Mouse (Mus musculus) spleen, adult 12 weeks (tissue): ENCODE results near the gene Lcn8.

Experiments used
- DNase-seq: peaks from one replicate; pipeline ENCODE4 v3.0.0; 2022; ENCODE audit warnings: low spot score

The Lcn8 gene

DNA sequence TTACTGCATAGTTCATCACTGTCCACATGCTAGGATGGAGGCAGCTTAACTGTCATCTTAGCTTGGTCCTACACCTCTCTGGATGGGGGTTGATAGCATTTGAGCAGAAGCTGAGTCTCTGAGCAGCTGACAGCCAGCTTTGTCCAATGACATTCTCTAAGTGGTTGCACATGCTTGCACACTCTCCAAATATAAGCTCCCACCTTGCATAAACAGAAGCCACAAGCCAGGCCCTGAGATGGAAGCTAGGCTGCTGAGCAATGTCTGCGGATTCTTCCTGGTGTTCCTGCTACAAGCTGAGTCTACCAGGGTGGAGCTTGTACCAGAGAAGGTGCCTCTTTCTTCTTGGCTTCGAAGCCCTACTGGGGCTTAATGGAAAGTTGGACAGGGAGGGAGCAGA is at the start of gene Lcn8:
TSS of gene Lcn8 (plus strand) at position 219 of the 400 bp plus-strand sequence.
- DNase-seq: no peak

DNA sequence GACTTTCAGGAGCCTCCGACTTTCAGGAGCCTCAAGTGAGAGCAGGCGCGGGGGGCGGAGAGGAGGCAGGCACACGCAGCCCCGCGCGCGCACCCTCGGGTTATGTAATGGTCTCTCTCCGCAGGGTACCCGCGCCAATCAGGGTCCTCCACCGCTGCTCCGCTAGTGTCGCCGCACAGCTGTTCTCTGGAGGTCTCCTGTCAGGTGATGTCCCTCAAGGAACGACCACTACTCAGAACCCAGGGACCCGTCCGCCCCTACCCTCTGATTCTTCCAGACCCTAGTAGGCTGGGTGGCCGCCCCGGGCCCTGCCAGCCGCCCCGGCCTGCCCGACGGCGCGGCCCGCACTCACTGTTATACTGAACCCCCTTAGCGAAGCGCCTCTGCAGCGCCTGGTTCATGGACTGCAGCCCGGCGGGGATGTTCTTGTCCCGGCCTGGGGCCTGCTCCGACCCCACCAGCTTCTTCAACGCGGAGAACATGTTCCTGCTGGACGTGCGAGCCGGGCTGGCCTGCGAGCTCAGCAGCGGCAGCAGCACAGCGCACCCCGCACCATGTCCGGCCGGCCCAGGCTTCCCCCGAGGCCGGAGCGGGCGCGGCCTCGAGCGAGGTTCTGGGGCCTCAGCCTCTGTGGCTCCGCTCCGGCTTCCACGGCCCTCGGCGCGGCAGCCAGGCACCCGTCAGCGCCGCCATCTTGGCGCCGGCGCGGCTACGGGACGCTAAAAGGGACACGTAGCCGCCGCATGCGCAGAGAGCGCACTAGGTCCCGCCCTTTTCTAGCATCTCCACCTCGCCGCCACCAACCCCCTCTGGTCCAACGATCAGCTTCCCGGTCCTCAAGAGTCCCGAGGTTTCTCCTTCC is 44.9 kb upstream of the Lcn8 start, which contains the start of gene Rabl6:
TSS of gene Rabl6 (minus strand) at position 761 of the 862 bp plus-strand sequence.
- DNase-seq: peak; percentile 76

DNA sequence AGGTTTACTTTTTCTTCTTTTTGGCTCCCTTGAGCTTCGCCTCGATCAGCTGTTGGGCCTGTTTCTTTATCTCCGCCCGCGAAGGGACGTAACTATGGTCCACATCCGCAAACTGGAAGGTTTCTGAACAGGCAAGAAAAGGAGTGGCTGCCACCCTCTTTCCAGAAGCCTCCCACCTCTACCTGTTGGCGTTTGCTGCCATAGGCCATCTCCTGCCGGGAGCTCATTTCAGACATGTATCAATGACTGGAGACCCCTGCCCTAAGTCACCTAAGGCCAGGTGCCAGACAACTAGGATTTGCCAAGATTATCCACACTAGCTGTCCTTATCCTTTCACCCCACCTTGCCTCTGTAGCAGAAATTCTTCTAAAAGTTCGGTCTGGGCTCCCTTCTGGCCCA is 44.2 kb upstream of the Lcn8 start:
- no peak for DNase-seq

DNA sequence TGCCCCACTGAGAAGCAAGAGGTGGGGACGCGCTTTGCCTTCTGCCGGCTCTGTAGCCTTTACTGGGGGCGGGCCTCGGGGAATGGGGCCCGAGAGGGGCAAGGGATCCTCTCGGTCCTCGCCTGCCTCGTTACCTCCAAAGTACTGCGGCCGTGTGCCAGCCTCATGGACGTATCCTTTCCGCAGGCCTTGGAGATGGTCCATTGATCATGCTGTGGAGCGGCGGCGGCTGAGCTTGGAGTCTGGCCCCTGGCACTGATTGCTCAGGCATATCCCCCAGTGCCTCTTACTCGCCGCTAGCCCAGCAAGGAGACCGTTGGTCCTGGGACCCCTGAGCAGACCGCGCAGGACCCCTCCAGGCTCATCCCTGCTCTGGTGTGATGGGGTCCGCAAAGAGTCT is 36.5 kb upstream of the Lcn8 start:
- no peak for DNase-seq

DNA sequence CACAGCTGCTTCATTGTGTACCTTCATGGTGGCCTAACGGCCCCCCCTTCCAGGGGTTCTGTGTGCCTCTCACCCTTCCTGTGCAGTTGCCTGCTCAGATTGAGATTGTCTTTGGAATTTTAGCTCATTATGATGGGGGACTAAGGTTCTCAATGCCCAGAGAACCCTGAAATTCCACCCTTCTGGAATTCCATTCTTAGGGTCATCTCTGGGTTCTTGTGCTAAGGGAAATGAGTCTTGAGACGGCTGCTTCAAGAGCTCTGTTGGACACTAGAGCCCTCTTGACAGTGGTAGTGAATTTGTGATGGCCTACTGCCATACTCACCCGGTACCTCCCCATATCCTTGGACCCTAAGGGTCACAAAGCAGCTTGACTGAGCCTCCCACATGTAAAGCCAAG is 35.3 kb upstream of the Lcn8 start, which contains the start of gene Ccdc183:
TSS of gene Ccdc183 (minus strand) at position 101 of the 400 bp plus-strand sequence.
- DNase-seq: no peak

DNA sequence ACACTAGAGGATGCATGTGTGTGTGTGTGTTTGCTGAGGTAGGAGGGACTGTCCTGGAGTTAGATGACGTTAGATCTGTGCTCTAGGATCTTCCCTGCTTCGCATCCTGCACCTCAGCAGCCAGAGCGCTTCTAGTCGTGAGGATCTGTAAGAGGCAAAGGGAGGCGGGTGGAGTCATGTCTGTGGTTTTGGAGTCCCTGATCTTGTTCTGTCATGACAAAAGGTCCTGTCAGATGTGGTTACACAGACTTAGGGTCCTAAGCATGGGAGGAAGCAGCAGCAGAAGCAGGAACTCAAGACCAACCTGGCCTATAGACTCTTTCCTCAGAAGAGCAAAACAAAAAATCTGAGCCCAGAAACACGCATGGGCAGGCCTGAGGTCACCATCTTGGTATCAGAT is 32.5 kb upstream of the Lcn8 start:
- DNase-seq: no peak

DNA sequence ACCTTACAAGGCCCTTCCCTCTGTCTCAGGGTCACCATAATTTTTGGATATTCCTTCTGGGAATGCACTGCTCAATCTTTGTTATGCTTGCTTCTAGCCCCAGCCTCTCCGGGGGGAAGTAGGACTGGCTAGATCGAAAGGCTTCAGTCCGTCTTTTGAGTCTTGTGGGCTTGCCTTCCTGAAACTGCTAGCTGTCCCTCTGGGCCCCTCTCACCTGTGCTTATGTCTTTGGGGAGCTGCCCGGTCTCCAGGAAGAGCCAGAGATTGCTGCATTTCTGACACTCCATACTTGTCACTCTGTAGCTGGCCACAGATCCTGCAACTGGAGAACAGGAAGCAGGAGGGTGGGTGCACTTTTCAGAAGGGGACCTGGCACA is 32.1 kb upstream of the Lcn8 start:
- DNase-seq: no peak

DNA sequence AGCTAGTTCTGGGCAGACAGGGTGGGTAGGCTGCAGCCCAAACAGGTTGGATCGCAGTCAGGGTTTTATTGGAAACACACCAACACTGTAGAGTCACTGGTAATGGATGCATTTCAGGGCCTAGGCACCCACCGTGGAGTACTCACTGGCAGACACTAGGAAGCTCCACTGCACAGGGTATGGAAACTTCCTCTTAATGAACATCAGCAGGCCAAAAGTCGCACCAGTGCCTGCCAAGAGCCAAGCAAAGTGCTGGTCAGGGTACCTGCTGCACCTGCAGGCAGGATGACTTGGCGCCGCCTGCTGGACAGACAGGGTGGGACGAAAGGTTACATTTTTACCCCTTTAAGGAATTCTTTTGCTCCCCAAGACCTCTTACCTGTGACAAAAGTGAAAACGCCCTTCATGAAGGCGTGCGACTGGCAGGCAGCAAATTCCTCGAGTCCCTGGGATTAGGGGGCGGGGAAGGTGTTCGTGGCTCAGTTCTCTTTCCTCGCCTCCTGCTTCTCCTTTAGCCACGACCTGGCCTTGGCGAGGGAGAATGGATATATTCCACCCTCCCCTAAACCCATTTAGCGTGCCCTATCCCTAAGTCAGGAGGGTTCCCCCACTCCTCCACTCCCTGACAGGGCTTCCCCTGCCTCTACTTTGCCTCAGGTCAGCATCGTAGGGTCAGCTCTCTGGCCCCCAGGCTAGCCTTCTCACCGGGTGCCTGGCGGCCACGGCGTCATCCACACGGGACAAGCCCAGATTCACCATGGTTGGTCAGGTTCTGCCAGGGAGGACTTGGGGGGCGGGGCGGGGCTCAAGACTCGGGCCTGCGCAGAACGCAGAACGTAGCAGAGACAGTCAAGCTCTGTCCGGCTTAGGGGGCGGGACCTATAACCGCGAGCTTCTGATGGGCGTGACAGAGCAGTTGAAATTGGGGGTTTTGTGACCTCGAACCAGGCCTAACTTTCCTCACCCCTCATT is 31.4 kb upstream of the Lcn8 start, which contains the start of gene Tmem141:
TSS of gene Tmem141 (minus strand) at position 777 of the 972 bp plus-strand sequence.
- peak; percentile 18 for DNase-seq

DNA sequence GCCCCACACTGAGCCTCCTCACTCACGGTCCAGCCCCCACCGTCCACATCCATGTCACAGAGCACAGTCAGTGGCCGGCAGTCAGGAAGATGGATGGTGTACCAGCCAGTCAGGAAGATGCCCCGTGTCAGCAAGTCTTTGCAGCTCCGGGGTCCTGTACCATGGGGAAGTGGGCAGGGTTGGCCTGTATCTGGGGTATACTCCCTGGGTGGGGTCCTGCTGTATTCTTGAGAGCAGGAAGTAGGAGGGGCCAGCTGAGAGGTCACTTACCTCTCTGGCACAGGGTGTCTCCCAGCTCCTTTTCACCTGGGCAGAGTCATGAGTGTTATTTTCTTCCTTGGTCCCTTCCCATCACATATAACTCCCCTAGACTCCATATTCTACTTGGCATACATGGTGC is 26.9 kb upstream of the Lcn8 start:
- DNase-seq: no peak

DNA sequence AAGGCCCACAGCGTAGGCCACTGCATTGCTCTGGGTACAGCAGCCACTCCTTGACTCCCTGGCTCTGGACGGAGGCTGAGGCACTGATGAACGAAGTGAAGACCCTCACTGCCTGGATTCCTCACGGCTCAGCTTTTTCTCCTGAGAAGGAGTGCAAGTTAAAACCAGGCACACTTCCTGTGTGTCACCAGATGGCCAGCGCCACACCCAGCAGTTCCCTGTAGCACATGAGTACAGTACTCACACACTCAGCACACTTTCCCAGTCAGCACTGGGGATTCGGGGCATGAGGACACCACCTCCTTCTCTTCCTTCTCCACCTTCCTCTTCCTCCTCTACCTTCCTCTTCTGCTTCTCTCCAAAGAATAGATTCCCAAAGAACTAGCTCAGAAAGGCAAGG is 25.1 kb upstream of the Lcn8 start, which contains the start of gene Fcna:
TSS of gene Fcna (minus strand) at position 220 of the 400 bp plus-strand sequence.
- no peak for DNase-seq

DNA sequence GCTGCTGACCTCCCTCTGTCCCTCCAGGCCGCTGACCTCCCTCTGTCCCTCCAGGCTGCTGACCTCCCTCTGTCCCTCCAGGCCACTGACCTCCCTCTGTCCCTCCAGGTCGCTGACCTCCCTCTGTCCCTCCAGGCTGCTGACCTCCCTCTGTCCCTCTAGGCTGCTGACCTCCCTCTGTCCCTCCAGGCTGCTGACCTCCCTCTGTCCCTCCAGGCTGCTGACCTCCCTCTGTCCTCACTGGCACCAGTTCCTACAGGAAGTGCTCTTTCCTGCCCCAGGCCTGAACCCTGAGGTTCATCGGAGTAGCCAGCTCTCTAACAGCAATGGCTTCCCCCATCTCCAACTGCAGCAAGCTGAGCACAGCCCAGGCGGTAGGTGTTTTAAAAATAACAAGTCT is 24.2 kb upstream of the Lcn8 start:
- DNase-seq: no peak

DNA sequence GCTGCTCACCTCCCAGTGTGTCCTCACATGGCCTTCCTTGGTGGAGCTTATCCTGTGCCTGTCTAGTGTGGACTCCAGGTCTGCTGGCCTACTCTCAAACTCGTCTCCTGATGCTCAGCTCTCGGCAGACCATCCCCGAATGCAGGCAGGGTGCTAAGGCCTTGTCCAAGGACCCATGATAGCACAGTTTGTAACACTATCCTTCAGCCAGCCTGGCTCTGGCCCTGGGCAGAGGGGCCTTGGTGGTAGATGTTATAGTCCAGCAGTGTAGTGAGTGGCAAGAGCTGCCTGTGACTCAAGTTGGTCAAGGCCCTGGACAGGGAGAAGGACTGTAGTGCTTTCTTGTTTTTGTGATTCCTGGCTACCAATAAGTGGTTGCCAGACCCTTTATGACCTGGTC is 19.3 kb upstream of the Lcn8 start:
- no peak for DNase-seq

DNA sequence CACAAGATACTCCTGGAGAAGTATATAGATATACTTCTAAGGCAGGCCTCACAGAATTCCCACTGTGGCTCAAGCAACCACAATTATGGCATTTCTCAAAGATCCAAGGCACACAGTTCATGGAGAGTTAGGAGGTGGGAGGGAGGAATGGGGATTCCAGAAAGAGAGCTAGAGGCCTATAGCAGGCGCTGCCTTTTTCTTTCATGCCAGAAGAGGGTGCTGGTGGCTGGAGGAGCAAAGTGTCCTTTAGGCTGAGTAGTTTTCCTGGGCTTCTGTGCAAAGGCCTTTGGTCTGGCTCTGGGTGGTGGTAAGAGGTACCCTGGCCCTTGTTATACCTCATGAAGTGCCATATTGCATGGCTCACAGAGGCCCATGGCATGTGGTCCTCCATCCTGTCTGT is 18.9 kb upstream of the Lcn8 start:
- DNase-seq: no peak

DNA sequence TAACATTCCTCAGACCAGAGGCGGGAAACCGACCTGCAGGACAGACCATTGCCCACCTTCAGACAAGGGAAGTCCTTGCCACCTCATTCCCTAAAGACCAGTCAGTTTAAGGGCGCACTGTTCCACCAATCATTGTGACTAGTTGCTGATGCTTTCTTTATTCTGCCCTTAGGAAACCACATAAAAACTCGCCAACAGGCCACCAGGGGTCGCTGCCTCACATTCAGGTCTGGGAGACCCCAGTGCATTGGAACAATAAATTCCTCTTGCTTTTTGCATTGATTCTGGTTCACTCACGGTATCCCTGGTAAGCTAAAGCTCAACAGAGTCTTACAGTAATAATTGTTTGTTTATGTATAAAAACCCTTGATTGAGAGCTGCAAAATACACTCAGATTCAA is 13.0 kb upstream of the Lcn8 start:
- DNase-seq: no peak

DNA sequence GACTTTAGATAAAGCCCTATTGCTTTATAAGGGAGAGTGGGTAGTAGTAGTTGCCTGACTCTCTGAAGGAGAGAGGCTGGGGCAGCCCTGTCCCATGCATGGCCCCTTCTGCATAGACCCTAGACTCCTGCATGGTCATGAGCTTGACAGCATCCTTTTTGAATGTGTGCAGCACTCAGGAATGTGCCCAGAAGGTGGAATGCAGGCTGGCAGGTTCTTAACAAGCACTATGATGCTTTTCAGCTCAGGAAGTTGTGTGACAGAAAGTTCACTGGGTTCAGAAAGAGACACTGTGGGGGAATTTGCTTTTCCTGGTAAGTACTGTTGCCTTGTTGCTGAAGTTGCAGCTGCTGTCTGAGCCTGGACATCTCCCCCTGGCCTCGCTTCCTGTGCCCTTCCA is 1.6 kb downstream of the Lcn8 start:
- no peak for DNase-seq

DNA sequence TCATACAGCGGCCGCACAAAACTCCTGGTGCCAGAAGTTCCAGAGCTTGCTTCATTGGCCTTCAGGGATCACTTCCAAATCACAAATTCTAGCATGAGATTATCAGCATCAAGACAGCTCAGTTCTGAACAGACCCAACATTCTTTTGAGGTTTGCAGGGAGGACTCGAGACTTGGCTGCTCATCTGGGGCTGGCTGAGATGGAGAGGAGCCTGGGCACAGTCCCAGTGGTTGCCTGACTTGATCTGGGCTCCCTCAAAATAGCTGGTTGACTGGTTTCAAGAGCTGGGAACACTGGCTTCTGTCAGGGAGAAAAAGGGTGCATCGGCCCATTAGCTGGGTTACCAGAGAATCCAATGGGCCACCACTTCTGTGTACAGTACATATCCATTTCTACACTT is 3.8 kb downstream of the Lcn8 start:
- DNase-seq: no peak

DNA sequence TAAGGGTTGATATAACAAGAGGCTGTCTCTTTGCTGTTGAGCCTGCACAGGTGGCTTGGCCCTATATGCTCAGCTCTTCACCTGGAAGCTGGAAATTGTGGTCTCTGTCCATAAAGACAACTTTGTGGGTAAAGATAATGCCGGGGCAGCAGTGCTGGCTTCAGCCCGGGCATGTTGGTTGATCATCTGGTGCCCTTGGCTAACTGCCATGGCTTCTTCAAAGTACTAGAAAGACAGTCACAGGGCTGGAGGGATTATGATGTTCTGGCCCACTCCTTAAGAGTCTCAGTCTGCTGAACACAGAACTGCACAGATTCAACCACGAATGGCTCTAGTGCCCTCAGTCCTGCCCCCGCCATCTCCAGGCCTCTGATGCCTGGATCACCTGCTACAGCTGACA is 4.3 kb downstream of the Lcn8 start:
- no peak for DNase-seq

DNA sequence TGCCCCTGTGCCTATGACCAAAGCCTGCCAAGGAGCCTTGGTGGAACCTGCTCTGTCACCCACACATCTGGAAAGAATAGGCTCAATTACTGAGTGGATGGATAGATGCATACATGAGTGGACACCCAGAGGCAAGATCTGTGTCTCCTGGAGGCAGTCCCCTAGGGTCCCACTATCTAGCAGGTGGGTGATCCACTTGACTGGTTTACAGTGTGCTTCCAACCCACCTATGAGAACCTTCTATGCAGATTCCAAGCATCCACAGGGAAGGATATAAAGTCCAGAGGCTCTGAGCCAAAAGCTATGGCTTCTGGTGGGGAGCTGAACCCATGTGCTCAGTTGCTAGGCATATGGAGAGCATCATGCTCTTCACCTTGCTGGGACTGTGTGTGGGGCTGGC is 4.7 kb downstream of the Lcn8 start, which contains the start of gene Lcn5:
TSS of gene Lcn5 (plus strand) at position 301 of the 400 bp plus-strand sequence.
- DNase-seq: no peak

DNA sequence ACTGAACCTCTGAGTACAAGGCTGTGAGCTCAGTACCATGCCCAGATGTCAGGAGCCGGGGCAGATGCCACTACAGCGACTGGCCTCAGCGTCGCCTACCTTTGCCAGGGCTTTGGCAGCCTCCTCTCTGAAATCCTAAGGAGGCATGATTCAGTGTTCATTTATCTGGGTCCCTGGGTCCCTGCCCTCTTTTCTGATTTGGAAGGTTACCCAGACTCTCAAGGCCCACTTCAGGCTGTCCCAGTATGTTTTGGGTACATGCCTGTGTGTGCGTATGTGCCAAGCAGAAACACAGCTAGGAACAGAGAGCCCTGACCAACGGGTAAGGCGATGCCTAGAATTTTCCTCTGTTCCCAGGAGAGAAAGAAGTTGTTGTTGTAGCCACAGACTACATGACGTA is 7.4 kb downstream of the Lcn8 start:
- DNase-seq: no peak

DNA sequence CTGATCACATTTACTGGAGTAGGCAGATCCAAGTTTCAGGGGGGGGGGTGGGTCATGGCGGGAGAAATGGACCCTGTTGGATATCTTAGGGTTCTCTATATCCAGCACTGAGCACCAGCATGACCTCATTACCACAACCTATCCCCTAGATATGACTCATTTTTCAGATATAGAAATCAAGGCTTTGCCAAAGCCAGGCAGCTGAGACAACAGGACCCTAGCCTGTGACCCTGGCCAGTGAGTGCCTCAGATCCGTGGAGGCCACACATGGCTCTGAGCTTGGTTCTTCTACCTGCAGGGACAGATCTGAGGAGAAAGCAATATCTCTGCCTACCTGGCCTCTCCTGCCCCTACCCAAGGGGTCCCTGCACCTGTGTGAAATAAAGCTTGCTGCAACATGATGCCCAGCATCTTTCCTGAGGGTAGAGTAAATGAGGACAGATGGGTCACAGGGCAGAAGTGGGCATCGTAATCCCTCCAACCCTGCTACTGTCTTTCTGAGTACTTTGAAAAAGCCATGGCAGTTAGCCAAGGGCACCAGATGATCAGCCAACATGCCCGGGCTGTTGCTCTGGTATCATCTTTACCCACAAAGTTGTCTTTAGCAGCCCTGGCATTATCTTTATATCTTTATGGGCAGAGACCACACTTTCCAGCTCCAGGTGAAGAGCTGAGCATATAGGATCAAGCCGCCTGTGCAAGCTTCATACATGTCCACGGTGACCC is 8.5 kb downstream of the Lcn8 start:
- no peak for DNase-seq

DNA sequence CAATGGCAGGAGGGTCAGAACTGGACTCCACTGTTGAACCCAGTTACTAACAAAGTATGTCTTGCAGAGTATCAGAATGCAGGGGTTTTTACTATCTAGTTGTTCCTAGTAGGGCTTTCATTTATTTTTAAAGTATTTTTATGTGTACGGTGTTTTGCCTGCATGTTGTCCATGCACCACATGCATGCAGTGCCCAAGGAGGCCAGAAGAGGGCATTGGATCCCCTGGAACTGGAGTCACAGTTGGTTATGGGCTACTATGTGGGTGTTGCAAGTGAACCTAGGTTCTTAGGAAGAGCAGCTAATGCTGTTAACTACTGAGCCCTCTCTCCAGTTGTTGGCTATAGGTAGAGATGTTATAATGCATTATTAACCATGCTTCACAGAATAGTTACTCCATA is 10.6 kb downstream of the Lcn8 start:
- peak; percentile 9 for DNase-seq

DNA sequence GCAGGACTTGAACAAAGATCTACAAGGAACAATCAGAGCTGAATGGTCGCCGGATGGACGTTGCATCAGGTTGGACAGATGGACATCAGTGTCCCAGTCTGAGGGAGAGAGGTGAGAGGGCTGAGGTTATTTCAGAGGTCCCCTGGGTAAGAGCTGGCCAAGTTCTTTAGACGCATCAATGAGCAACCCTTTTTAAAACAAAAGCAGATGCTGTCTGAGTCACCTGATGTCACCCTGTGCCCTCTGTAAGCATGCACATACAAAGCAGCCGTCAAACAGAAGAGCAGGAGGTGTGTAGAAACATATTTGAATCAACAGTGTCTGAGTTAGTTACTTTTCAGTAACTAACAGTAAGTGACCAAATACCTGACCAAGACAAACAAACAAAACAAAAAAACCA is 11.2 kb downstream of the Lcn8 start:
- no peak for DNase-seq
